Mouse (Mus musculus): ENCODE results near the gene Pfdn2. TPM values are rescaled to one million over a fixed set of nuclear protein-coding genes. Genes with fewer than 3 reads are reported as not detected.

Pfdn2 gene
- polyA plus RNA-seq, 2 experiments from 2014 or later = 34.7 to 60.5 TPM

GRCm38 (mm10) chr1:171356814-171357213, 11.3 kb downstream of the Pfdn2 start:
- ATAC-seq = no peak

- ATAC-seq = peak; percentile 41
Measured at GRCm38 (mm10) chr1:171358421-171358820, 13.0 kb downstream of the Pfdn2 start.

- no peak for ATAC-seq
Measured at GRCm38 (mm10) chr1:171360253-171360652, 14.8 kb downstream of the Pfdn2 start.

- peak; percentile 90 for ATAC-seq
Measured at GRCm38 (mm10) chr1:171360656-171361055, 15.2 kb downstream of the Pfdn2 start, which contains the start of gene Klhdc9. Gene Klhdc9, minus strand, starts transcription at chr1:171360798.

- ATAC-seq = peak; percentile 66
Measured at GRCm38 (mm10) chr1:171361106-171362103, 15.9 kb downstream of the Pfdn2 start.

- ATAC-seq = no peak
Measured at GRCm38 (mm10) chr1:171365934-171366333, 20.5 kb downstream of the Pfdn2 start.

- ATAC-seq = no peak
Measured at GRCm38 (mm10) chr1:171369845-171370556, 24.5 kb downstream of the Pfdn2 start, which contains the start of gene Nectin4. Gene Nectin4, plus strand, starts transcription at chr1:171370099.

- no peak for ATAC-seq
Measured at GRCm38 (mm10) chr1:171372880-171373279, 27.4 kb downstream of the Pfdn2 start.

GRCm38 (mm10) chr1:171373946-171374345, 28.5 kb downstream of the Pfdn2 start:
- no peak for ATAC-seq

GRCm38 (mm10) chr1:171375646-171376097, 30.2 kb downstream of the Pfdn2 start:
- ATAC-seq = no peak

GRCm38 (mm10) chr1:171378298-171378697, 32.8 kb downstream of the Pfdn2 start:
- ATAC-seq = no peak

- ATAC-seq = peak; percentile 95
Measured at GRCm38 (mm10) chr1:171379935-171380599, 34.6 kb downstream of the Pfdn2 start.

GRCm38 (mm10) chr1:171382096-171382620, 36.7 kb downstream of the Pfdn2 start:
- ATAC-seq = no peak

GRCm38 (mm10) chr1:171384361-171384760, 38.9 kb downstream of the Pfdn2 start:
- ATAC-seq = no peak

- ATAC-seq = no peak
Measured at GRCm38 (mm10) chr1:171385171-171385570, 39.7 kb downstream of the Pfdn2 start.

GRCm38 (mm10) chr1:171387099-171387498, 41.6 kb downstream of the Pfdn2 start:
- no peak for ATAC-seq

- peak; percentile 90 for ATAC-seq
Measured at GRCm38 (mm10) chr1:171388376-171389102, 43.1 kb downstream of the Pfdn2 start, which contains the start of gene Arhgap30. Gene Arhgap30, plus strand, starts transcription at chr1:171388954.

GRCm38 (mm10) chr1:171390101-171390500, 44.6 kb downstream of the Pfdn2 start:
- ATAC-seq = peak; percentile 69

- ATAC-seq = no peak
Measured at GRCm38 (mm10) chr1:171401821-171402220, 56.4 kb downstream of the Pfdn2 start.

- ATAC-seq = no peak
Measured at GRCm38 (mm10) chr1:171402991-171403390, 57.5 kb downstream of the Pfdn2 start.

GRCm38 (mm10) chr1:171407263-171407662, 61.8 kb downstream of the Pfdn2 start:
- no peak for ATAC-seq

All from activated CD4-positive, CD25-positive, alpha-beta regulatory T cell, adult 4 months (primary cell).